Mouse (Mus musculus): ENCODE results near the gene Erbb4. TPM values are rescaled to one million over a fixed set of nuclear protein-coding genes. Genes with fewer than 3 reads are reported as not detected.

Erbb4 gene
- polyA plus RNA-seq, 1 experiment, result not detected

DNA sequence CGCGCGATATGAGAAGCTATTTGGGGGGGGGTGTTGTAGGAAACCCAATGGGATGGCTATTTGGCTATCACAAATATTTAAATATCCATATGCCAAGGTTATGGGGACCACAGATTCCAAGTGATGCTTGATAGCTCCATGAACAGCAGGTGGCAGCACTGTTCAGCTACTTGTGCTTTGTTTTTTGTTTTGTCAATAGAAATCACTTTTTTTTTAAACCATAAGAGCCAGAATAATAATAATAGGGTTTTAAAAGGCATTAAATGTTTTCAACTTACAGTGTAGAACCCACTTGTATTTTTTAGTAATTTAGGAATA is 1001.4 kb downstream of the Erbb4 start:
- Histone ChIP-seq H3K27me3 (ENCODE audit: control insufficient read depth, insufficient read depth, insufficient read length) (no peaks in the 10 kb centered on the region), H3K79me2 (ENCODE audit: control insufficient read depth, insufficient read depth) (no peaks in the 10 kb centered on the region), H3K4me2 (ENCODE audit: low read depth) (no peak overlapping the region), H3K36me3 (ENCODE audit: control insufficient read depth, insufficient read depth) (no peaks in the 10 kb centered on the region), H3K4me3 (no peak overlapping the region), H3ac (ENCODE audit: control insufficient read depth, insufficient read length) (no peak overlapping the region)
- TF ChIP-seq MYOD1 (IDR thresholded peaks at IDR 0.05; ENCODE audit: control insufficient read depth in 1 of 3, insufficient read length in 2 of 3, low read depth in 2 of 3) (no peak), MAX (IDR thresholded peaks at IDR 0.05; ENCODE audit: low read depth) (no peak), TCF3 (IDR thresholded peaks at IDR 0.05; ENCODE audit: insufficient read length, low read depth) (no peak), REST (IDR thresholded peaks at IDR 0.05; ENCODE audit: insufficient read depth, insufficient read length) (no peak), CEBPB (IDR thresholded peaks at IDR 0.05; ENCODE audit: insufficient read depth, poor library complexity, severe bottlenecking) (no peak), E2F4 (IDR thresholded peaks at IDR 0.05; ENCODE audit: insufficient read depth) (no peak), TCF12 (IDR thresholded peaks at IDR 0.05; ENCODE audit: insufficient read depth, poor library complexity, severe bottlenecking) (no peak), USF1 (IDR thresholded peaks at IDR 0.05; ENCODE audit: low read depth) (no peak), SRF (IDR thresholded peaks at IDR 0.05; ENCODE audit: control insufficient read depth, insufficient read length, low read depth) (no peak), MYOG (IDR thresholded peaks at IDR 0.05; ENCODE audit: control insufficient read depth in 1 of 3, insufficient read depth in 1 of 3, insufficient read length in 2 of 3, low read depth in 2 of 3) (no peak), POLR2AphosphoS2 (IDR thresholded peaks at IDR 0.05; ENCODE audit: insufficient read length, low read depth) (no peak), POLR2A (IDR thresholded peaks at IDR 0.05; ENCODE audit: insufficient read length, low read depth) (no peak)

DNA sequence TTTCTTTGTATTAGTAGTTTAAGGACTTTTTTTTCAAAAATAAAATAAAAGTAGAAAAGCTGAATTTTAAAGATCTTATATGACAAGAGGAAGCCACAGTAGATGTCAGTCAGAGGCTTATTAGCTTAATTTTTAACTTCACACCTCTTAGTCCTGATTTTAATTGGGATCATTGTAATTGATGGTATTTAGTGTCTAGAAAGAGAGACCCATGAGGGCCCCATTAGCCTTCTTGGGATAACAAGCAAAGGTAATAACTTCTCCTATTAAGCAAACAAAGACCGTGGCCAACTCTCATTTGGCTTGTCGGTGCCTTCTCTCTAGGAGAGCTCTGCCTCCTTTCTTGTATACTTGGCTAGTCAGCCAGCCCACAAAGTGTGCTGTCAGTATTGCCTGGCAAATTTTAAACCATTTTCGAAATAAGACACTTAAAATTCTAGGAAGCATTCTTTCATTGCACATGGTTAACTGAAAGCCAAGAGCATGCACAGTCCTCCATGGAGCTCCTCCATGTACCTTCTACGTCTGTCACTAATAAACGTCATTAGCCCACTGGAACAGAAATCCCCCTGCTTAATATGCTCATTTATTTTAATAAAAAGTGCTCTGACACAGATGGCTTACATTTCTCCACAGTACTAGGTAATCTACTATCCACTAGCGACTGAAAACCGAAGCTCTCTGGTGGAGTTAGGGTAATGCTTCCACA is 1001.9 kb downstream of the Erbb4 start:
- H3ac ChIP-seq (ENCODE audit: control insufficient read depth, insufficient read length), result no peak overlapping the region
- H3K4me2 ChIP-seq (ENCODE audit: low read depth), result no peak overlapping the region
- H3K36me3 ChIP-seq (ENCODE audit: control insufficient read depth, insufficient read depth), result no peaks in the 10 kb centered on the region
- H3K27me3 ChIP-seq (ENCODE audit: control insufficient read depth, insufficient read depth, insufficient read length), result no peaks in the 10 kb centered on the region
- TF ChIP-seq CEBPB (IDR thresholded peaks at IDR 0.05; ENCODE audit: insufficient read depth, poor library complexity, severe bottlenecking) (no peak), REST (IDR thresholded peaks at IDR 0.05; ENCODE audit: insufficient read depth, insufficient read length) (no peak), TCF12 (IDR thresholded peaks at IDR 0.05; ENCODE audit: insufficient read depth, poor library complexity, severe bottlenecking) (no peak), SRF (IDR thresholded peaks at IDR 0.05; ENCODE audit: control insufficient read depth, insufficient read length, low read depth) (no peak), POLR2AphosphoS2 (IDR thresholded peaks at IDR 0.05; ENCODE audit: insufficient read length, low read depth) (no peak), MYOG (IDR thresholded peaks at IDR 0.05; ENCODE audit: control insufficient read depth in 1 of 3, insufficient read depth in 1 of 3, insufficient read length in 2 of 3, low read depth in 2 of 3) (no peak), USF1 (IDR thresholded peaks at IDR 0.05; ENCODE audit: low read depth) (no peak), TCF3 (IDR thresholded peaks at IDR 0.05; ENCODE audit: insufficient read length, low read depth) (no peak), MYOD1 (IDR thresholded peaks at IDR 0.05; ENCODE audit: control insufficient read depth in 1 of 3, insufficient read length in 2 of 3, low read depth in 2 of 3) (no peak), POLR2A (IDR thresholded peaks at IDR 0.05; ENCODE audit: insufficient read length, low read depth) (no peak), E2F4 (IDR thresholded peaks at IDR 0.05; ENCODE audit: insufficient read depth) (no peak)
- no peaks in the 10 kb centered on the region for H3K79me2 ChIP-seq (ENCODE audit: control insufficient read depth, insufficient read depth)
- H3K4me3 ChIP-seq, result no peak overlapping the region

DNA sequence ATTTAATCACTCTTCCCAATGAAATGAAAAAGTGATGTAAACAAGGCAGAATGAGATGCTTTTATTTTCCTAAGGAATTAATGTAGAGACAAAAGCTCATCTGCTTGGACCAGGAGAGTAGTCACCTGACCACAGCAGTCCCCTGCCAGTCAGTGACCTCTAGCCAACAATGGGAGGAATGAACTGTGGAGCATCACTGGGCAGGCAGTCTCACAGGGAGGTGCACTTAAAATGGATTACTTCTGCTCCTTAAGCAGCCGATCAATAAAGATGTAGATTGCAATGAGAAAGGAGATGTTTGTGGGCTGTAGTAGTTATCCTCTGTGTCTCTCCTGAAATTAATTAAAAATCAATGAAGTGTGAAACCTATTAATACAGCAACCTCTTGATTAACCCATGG is 1018.2 kb downstream of the Erbb4 start:
- no peaks in the 10 kb centered on the region for H3K36me3 ChIP-seq (ENCODE audit: control insufficient read depth, insufficient read depth)
- H3K4me3 ChIP-seq, result no peak overlapping the region
- no peak for TF ChIP-seq REST (IDR thresholded peaks at IDR 0.05; ENCODE audit: insufficient read depth, insufficient read length)
- TF ChIP-seq SRF (IDR thresholded peaks at IDR 0.05; ENCODE audit: control insufficient read depth, insufficient read length, low read depth), result no peak
- no peak for TF ChIP-seq TCF12 (IDR thresholded peaks at IDR 0.05; ENCODE audit: insufficient read depth, poor library complexity, severe bottlenecking)
- TF ChIP-seq TCF3 (IDR thresholded peaks at IDR 0.05; ENCODE audit: insufficient read length, low read depth), result no peak
- no peak for TF ChIP-seq CEBPB (IDR thresholded peaks at IDR 0.05; ENCODE audit: insufficient read depth, poor library complexity, severe bottlenecking)
- H3K4me2 ChIP-seq (ENCODE audit: low read depth), result no peak overlapping the region
- H3K27me3 ChIP-seq (ENCODE audit: control insufficient read depth, insufficient read depth, insufficient read length), result no peaks in the 10 kb centered on the region
- no peak overlapping the region for H3ac ChIP-seq (ENCODE audit: control insufficient read depth, insufficient read length)
- H3K79me2 ChIP-seq (ENCODE audit: control insufficient read depth, insufficient read depth), result no peaks in the 10 kb centered on the region

DNA sequence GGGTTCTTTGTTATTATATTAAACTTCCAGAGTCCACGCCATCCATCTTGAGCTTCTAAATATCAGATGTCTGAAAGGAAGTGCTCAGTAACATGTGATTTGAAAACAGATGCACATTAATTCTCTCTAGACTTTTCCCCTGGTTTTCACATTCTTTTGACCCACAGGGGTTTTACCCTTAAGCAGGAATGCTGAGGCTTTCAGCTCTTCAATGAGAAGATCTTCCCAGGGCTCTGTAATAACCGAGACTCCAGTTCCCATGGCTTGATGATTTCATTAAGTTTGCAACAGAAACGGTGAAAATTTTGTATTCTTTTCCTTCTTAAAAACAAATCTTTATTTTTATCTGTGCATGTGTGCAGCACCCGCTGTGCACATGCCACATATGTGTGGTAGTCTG is 1051.4 kb downstream of the Erbb4 start:
- Histone ChIP-seq H3K4me3 (no peak overlapping the region), H3ac (ENCODE audit: control insufficient read depth, insufficient read length) (no peak overlapping the region), H3K27me3 (ENCODE audit: control insufficient read depth, insufficient read depth, insufficient read length) (no peaks in the 10 kb centered on the region), H3K79me2 (ENCODE audit: control insufficient read depth, insufficient read depth) (no peaks in the 10 kb centered on the region), H3K4me2 (ENCODE audit: low read depth) (no peak overlapping the region), H3K36me3 (ENCODE audit: control insufficient read depth, insufficient read depth) (no peaks in the 10 kb centered on the region)
- no peak for TF ChIP-seq SRF (IDR thresholded peaks at IDR 0.05; ENCODE audit: control insufficient read depth, insufficient read length, low read depth)

DNA sequence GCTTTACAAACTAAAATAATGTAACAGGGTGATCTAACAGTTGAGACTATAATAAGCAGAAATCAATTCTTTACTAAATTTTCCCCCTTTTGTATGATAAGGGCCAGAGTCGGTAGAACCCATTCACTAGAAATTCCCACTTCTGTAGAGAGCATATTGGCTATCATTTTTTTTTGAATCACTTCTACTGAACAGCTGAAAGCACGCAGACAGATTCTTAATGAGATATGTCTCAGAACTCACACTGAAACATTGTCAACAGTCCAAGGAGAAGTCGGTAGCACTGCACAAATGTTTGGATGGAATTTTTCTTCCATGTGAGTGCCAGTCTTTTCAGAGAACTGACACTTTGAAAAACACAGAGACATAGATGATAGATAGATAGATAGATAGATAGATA is 1053.1 kb downstream of the Erbb4 start:
- Histone ChIP-seq H3K4me2 (ENCODE audit: low read depth) (no peak overlapping the region), H3K36me3 (ENCODE audit: control insufficient read depth, insufficient read depth) (no peaks in the 10 kb centered on the region), H3K27me3 (ENCODE audit: control insufficient read depth, insufficient read depth, insufficient read length) (no peaks in the 10 kb centered on the region), H3K79me2 (ENCODE audit: control insufficient read depth, insufficient read depth) (no peaks in the 10 kb centered on the region), H3ac (ENCODE audit: control insufficient read depth, insufficient read length) (no peak overlapping the region), H3K4me3 (no peak overlapping the region)
- TF ChIP-seq POLR2A (IDR thresholded peaks at IDR 0.05; ENCODE audit: insufficient read length, low read depth), result no peak
- TF ChIP-seq POLR2AphosphoS2 (IDR thresholded peaks at IDR 0.05; ENCODE audit: insufficient read length, low read depth), result no peak
- TF ChIP-seq SRF (IDR thresholded peaks at IDR 0.05; ENCODE audit: control insufficient read depth, insufficient read length, low read depth), result no peak
- no peak for TF ChIP-seq CEBPB (IDR thresholded peaks at IDR 0.05; ENCODE audit: insufficient read depth, poor library complexity, severe bottlenecking)
- TF ChIP-seq REST (IDR thresholded peaks at IDR 0.05; ENCODE audit: insufficient read depth, insufficient read length), result no peak
- no peak for TF ChIP-seq MYOD1 (IDR thresholded peaks at IDR 0.05; ENCODE audit: control insufficient read depth in 1 of 3, insufficient read length in 2 of 3, low read depth in 2 of 3)
- no peak for TF ChIP-seq TCF12 (IDR thresholded peaks at IDR 0.05; ENCODE audit: insufficient read depth, poor library complexity, severe bottlenecking)
- no peak for TF ChIP-seq MAX (IDR thresholded peaks at IDR 0.05; ENCODE audit: low read depth)
- TF ChIP-seq MYOG (IDR thresholded peaks at IDR 0.05; ENCODE audit: control insufficient read depth in 1 of 3, insufficient read depth in 1 of 3, insufficient read length in 2 of 3, low read depth in 2 of 3), result no peak
- no peak for TF ChIP-seq USF1 (IDR thresholded peaks at IDR 0.05; ENCODE audit: low read depth)
- no peak for TF ChIP-seq TCF3 (IDR thresholded peaks at IDR 0.05; ENCODE audit: insufficient read length, low read depth)
- no peak for TF ChIP-seq E2F4 (IDR thresholded peaks at IDR 0.05; ENCODE audit: insufficient read depth)
